Mouse (Mus musculus) frontal cortex, adult (tissue): Measurements from ENCODE around the gene Chek1.
A peak's percentile ranks its signal among the peaks of the same experiment; 100 is the strongest.

Experiments used
- ATAC-seq: cut with Nextera tagmentation; 2 replicates; pipeline ENCODE4 v1.9.2; 2017; ENCODE audit warnings: mild to moderate bottlenecking, moderate library complexity, mixed read lengths; ENCODE audit not compliant: low TSS enrichment

The Chek1 gene

GRCm38 (mm10) chr9:36727034-36727755 is at the start of gene Chek1:
Gene Chek1 (minus strand): TSS chr9:36727065.
- ATAC-seq, result peak; percentile 31

DNA sequence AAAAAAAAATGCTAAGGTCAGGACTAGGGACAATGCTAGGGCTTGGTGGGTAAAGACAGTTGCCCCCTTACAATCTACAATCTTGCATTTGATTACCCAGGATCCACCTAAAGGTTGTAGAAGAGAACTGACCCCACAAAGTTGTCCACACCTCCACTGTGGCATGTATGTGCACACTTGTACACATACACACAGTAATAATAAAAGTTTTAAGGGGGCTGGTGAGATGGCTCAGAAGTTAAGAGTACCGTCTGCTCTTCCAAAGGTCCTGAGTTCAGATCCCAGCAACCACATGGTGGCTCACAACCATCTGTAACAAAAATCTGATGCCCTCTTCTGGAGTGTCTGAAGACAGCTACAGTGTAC is 42.2 kb upstream of the Chek1 start:
- no peak for ATAC-seq

- peak; percentile 39 for ATAC-seq
Measured at GRCm38 (mm10) chr9:36768156-36769047, 41.5 kb upstream of the Chek1 start.

- ATAC-seq, result peak; percentile 98
Measured at GRCm38 (mm10) chr9:36767203-36768143, 40.6 kb upstream of the Chek1 start, which contains the start of gene Stt3a. Gene Stt3a (minus strand): TSS chr9:36767679.

GRCm38 (mm10) chr9:36764378-36764777 is 37.5 kb upstream of the Chek1 start:
- ATAC-seq, result no peak

DNA sequence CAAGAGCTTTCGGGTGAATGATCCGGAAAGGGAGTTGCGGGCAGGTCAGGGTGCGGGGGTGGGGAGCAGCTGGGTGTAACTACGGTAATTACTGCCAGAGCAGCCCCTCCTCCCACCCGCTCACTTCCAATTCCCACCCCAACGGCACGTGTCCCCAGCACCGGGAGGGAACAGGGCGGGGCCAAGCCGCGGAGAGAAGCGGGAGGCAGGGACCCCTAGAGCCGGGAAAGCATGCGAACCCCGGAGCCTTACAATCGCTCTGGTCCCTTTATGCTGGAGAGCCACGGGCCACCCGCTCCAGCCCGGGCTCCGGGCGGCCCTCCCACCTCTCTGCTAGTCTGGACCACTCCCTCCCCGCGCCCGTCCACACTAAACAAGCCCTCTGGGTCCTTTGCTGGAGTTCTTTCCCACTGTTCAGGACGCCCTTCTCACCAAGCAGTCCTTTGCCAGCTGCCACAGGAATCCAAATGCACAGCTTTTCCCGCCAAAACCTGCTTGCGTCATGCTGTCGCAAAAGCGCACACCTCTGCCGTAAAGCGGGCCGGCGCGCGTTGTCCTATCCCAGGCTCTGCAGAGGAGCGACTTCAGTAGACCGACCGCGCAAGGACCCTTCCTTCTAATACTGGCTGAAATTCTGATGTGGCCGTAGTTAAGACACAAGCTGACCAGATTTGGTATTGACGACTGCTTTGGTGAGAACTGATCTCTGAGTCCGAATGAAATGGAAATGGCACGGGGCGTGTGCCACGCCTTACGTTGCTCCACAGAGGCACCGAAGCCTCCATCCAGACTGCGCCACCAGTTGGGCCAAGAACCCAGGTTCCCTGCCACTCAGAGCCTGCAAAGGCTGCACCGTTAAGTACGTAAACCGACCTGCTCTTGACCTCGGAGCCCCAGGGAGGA is 483 bp downstream of the Chek1 start:
- peak; percentile 93 for ATAC-seq

DNA sequence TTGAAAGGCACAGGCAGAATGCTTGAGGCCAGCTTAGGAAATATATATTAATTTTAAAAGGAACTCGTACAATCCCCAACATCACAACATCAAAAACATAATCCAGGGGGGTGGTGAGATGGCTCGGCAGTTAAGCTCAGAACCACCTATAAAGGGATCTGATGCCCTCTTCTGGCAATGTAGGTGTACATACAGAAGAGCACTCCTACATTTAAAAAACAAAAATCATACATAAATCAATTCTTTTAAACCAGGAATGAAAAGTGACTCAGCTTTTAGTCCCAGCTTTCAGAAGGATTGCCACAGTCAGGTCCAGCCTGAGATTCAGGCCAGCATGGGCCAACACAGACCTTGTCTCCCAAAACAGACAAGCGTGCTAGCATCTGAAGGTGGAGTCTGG is 10.2 kb downstream of the Chek1 start:
- peak; percentile 47; the same call in 1 of the 2 replicates for ATAC-seq

DNA sequence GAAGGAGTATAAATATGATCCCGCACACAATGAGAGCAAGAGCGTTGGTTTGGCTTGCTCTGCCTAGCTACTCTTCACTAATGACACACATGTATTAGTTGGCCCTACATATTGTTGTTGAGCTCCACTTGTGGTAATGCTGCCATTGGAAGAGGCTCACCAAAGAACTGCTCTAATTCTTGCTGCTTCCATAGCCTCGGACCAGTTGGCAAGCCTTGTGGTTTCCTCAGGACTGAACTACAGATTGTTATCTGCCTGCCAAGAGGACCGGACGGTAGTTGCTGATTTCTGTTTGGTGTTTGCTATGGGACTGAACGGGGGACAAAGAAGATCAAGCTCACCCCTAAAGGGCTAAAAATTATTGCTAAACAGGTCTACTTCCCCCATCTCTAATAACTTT is 19.6 kb downstream of the Chek1 start:
- no peak for ATAC-seq

DNA sequence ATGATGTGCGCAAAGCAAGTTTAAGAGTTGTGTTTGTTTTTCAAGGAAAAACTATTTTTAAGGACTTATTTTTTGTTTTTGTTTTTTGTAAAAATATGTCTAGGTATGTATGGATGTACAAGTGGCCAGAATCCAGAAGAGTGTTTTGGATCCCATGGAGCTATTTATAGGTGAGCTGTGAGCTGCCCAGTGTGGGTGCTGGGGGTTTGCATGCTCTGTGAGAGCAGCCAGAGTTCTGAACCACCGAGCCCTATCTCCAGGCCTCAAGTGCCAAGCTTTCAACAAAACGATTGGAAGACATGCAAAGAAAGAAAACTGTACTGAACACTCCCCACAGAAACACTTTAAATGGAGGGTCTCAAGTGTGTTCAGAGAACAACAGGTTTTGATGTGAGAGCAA is 20.9 kb downstream of the Chek1 start:
- ATAC-seq, result no peak

DNA sequence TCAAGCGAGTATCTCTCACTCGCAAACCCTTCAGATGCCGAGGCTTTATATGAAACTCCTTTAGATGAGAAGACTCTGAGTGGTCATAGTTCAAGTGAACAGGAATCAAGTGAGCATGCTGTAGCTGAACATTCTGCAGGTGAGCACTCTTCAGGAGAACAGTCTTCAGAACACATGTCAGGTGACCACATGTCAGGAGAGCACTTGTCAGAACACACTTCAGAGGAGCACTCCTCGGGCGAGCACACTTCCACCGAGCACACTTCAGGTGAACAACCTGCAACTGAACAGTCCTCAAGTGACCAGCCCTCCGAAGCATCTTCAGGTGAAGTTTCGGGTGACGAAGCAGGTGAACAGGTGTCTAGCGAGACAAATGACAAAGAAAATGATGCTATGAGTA is 32.6 kb downstream of the Chek1 start:
- ATAC-seq, result no peak

- ATAC-seq, result no peak
Measured at GRCm38 (mm10) chr9:36692920-36693319, 33.9 kb downstream of the Chek1 start, which contains the start of gene Acrv1. Gene Acrv1 (plus strand): TSS chr9:36693220.

- ATAC-seq, result peak; percentile 85
Measured at GRCm38 (mm10) chr9:36687329-36687728, 39.5 kb downstream of the Chek1 start.

GRCm38 (mm10) chr9:36681424-36681823 is 45.4 kb downstream of the Chek1 start:
- ATAC-seq, result no peak
